Mouse (Mus musculus) MEL (cell line): ENCODE measurements around the gene Asf1b.

Experiments used
- BHLHE40 ChIP-seq: IDR thresholded peaks from 2 replicates; pipeline ENCODE4 v1.6.1; 2012; ENCODE audit warnings: low read depth, mild to moderate bottlenecking, inconsistent platforms, low read length, improper control_type of control experiment, borderline replicate concordance
- CHD2 ChIP-seq: IDR thresholded peaks from 2 replicates; pipeline ENCODE4 v1.6.1; 2011; ENCODE audit warnings: low read length, improper control_type of control experiment
- CTCF ChIP-seq, 3 experiments: IDR thresholded peaks in 2 of 3; conservative IDR thresholded peaks in 1 of 3; 2 replicates each; pipeline ENCODE4 v1.5.1; 2011 to 2012; ENCODE audit warnings: low read length in 3 of 3, low read depth in 2 of 3, mild to moderate bottlenecking in 2 of 3, improper control_type of control experiment in 1 of 3, inconsistent platforms in 1 of 3, mixed read lengths in 1 of 3, moderate library complexity in 1 of 3; ENCODE audit not compliant: control insufficient read depth in 1 of 3, insufficient read depth in 1 of 3, poor library complexity in 1 of 3, severe bottlenecking in 1 of 3
- E2F4 ChIP-seq: IDR thresholded peaks from 2 replicates; pipeline ENCODE4 v1.6.1; 2011; ENCODE audit warnings: low read depth, low read length, improper control_type of control experiment, borderline replicate concordance
- GABPA ChIP-seq: IDR thresholded peaks from 2 replicates; pipeline ENCODE4 v1.6.1; 2012; ENCODE audit warnings: low read depth, mild to moderate bottlenecking, inconsistent platforms, low read length, improper control_type of control experiment, moderate library complexity
- POLR2A ChIP-seq, 2 experiments: IDR thresholded peaks; 2 replicates each; pipeline ENCODE4 v1.6.1; 2011 to 2012; ENCODE audit warnings: low read length in 2 of 2, mild to moderate bottlenecking in 2 of 2, control low read depth in 1 of 2, improper control_type of control experiment in 1 of 2, low read depth in 1 of 2, moderate library complexity in 1 of 2; ENCODE audit not compliant: control insufficient read depth in 1 of 2, insufficient read depth in 1 of 2, poor library complexity in 1 of 2
- USF1 ChIP-seq: IDR thresholded peaks from 2 replicates; pipeline ENCODE4 v1.6.1; 2014; ENCODE audit warnings: low read depth, mild to moderate bottlenecking, inconsistent platforms, low read length, improper control_type of control experiment, moderate library complexity
- ZKSCAN1 ChIP-seq: IDR thresholded peaks from 2 replicates; pipeline ENCODE4 v1.6.1; 2012; ENCODE audit warnings: low read depth, mild to moderate bottlenecking, inconsistent platforms, low read length, improper control_type of control experiment, moderate library complexity

GRCm38 (mm10) chr8:83989243-83989642 is 33.9 kb downstream of the Asf1b start:
- TF ChIP-seq BHLHE40 (no peak), USF1 (no peak), GABPA (no peak), POLR2A (IDR thresholded peaks at IDR 0.05; ENCODE audit: control insufficient read depth in 1 of 2, insufficient read depth in 1 of 2, low read depth in 1 of 2, low read length in 2 of 2, poor library complexity in 1 of 2) (no peak), CTCF (IDR thresholded peaks at IDR 0.05 in 2 of 3, conservative IDR thresholded peaks at IDR 0.05 in 1 of 3; ENCODE audit: control insufficient read depth in 1 of 3, insufficient read depth in 1 of 3, low read depth in 2 of 3, low read length in 3 of 3, poor library complexity in 1 of 3, severe bottlenecking in 1 of 3) (no peak), CHD2 (no peak), E2F4 (no peak), ZKSCAN1 (no peak)
